Mouse (Mus musculus): ENCODE data around the gene Tph1. TPM values are rescaled to one million over a fixed set of nuclear protein-coding genes. Genes with fewer than 3 reads are reported as not detected.
A peak's percentile ranks its signal among the peaks of the same experiment; 100 is the strongest.
"Not testable (repeated sequence)": the region's sequence is repeated elsewhere in the genome, so short reads cannot be mapped to it uniquely, and the experiment has no call there.

The Tph1 gene
- polyA plus RNA-seq, 1 experiment, result not detected

GRCm38 (mm10) chr7:46652279-46652678 is 20.1 kb downstream of the Tph1 start:
- no peaks in the 10 kb centered on the region for H3K4me1 ChIP-seq (ENCODE audit: control insufficient read depth, insufficient read depth, low read length)
- TF ChIP-seq POLR2A (IDR thresholded peaks at IDR 0.05; ENCODE audit: low read depth, low read length) (no peak), CTCF (conservative IDR thresholded peaks at IDR 0.05; ENCODE audit: insufficient read depth, insufficient read length, low read depth, low read length) (no peak)

GRCm38 (mm10) chr7:46650231-46650630 is 22.1 kb downstream of the Tph1 start:
- H3K36me3 ChIP-seq (ENCODE audit: control insufficient read depth, insufficient read depth, low read length); H3K4me1 ChIP-seq (ENCODE audit: control insufficient read depth, insufficient read depth, low read length); H3K27me3 ChIP-seq (replicated peaks; ENCODE audit: control insufficient read depth, insufficient read depth, low read length); DNase-seq; H3K4me3 ChIP-seq (ENCODE audit: insufficient read depth, low read depth, low read length); H3K27ac ChIP-seq (ENCODE audit: insufficient read depth, low read depth, low read length): not testable (repeated sequence)
- 50% methylated on average over 5 of the region's 5 CpGs for WGBS

More at GRCm38 (mm10) chr7:46652279-46652678, 20.1 kb downstream of the Tph1 start:
- WGBS, result 56% methylated on average over 2 of the region's 2 CpGs
- Histone ChIP-seq H3K36me3 (ENCODE audit: control insufficient read depth, insufficient read depth, low read length) (no peaks in the 10 kb centered on the region), H3K27ac (ENCODE audit: insufficient read depth, low read depth, low read length) (no peak overlapping the region), H3K4me3 (ENCODE audit: insufficient read depth, low read depth, low read length) (no peak overlapping the region), H3K27me3 (replicated peaks; ENCODE audit: control insufficient read depth, insufficient read depth, low read length) (no peaks in the 10 kb centered on the region)
- no peak for DNase-seq

GRCm38 (mm10) chr7:46648431-46649140 is 23.8 kb downstream of the Tph1 start:
- H3K36me3 ChIP-seq (ENCODE audit: control insufficient read depth, insufficient read depth, low read length), result no peaks in the 10 kb centered on the region
- no peaks in the 10 kb centered on the region for H3K27me3 ChIP-seq (replicated peaks; ENCODE audit: control insufficient read depth, insufficient read depth, low read length)
- DNase-seq, result no peak
- H3K4me1 ChIP-seq (ENCODE audit: control insufficient read depth, insufficient read depth, low read length), result no peaks in the 10 kb centered on the region
- no peak overlapping the region for H3K4me3 ChIP-seq (ENCODE audit: insufficient read depth, low read depth, low read length)
- 72% methylated on average over 4 of the region's 4 CpGs for WGBS
- no peak for TF ChIP-seq POLR2A (IDR thresholded peaks at IDR 0.05; ENCODE audit: low read depth, low read length)
- no peak for TF ChIP-seq CTCF (conservative IDR thresholded peaks at IDR 0.05; ENCODE audit: insufficient read depth, insufficient read length, low read depth, low read length)
- no peak overlapping the region for H3K27ac ChIP-seq (ENCODE audit: insufficient read depth, low read depth, low read length)

DNA sequence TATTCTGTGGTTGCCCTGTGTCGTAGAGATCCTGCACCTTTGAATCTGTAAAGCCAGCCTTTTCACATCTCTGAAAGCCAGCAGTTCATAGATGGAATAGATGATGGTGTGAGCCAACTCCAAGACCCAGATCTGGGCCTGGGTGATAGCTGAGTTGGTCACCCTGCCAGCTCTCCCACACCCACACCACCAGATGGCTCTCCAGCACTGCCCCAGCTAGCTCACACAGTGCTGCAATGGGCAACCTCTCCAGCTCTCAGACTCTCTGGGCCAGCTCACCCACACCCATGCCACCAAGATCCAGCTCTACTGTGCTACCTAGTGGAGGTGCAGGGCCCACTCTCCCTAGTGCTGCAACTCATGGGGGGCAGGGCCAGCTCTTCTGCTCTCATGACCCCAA is 29.2 kb downstream of the Tph1 start:
- Histone ChIP-seq H3K36me3 (ENCODE audit: control insufficient read depth, insufficient read depth, low read length) (no peaks in the 10 kb centered on the region), H3K27ac (ENCODE audit: insufficient read depth, low read depth, low read length) (no peak overlapping the region), H3K4me1 (ENCODE audit: control insufficient read depth, insufficient read depth, low read length) (peaks cover 6% of the 10 kb centered on the region; the same call in 1 of the 2 replicates), H3K27me3 (replicated peaks; ENCODE audit: control insufficient read depth, insufficient read depth, low read length) (no peaks in the 10 kb centered on the region), H3K4me3 (ENCODE audit: insufficient read depth, low read depth, low read length) (no peak overlapping the region)
- TF ChIP-seq POLR2A (IDR thresholded peaks at IDR 0.05; ENCODE audit: low read depth, low read length) (no peak), CTCF (conservative IDR thresholded peaks at IDR 0.05; ENCODE audit: insufficient read depth, insufficient read length, low read depth, low read length) (peak; percentile 49; the same call in 1 of the 2 replicates)
- 78% methylated on average over 1 of the region's 1 CpGs for WGBS
- DNase-seq, result peak; percentile 22

- 12% methylated on average over 17 of the region's 17 CpGs for WGBS
- H3K36me3 ChIP-seq (ENCODE audit: control insufficient read depth, insufficient read depth, low read length), result no peaks in the 10 kb centered on the region
- peaks cover 6% of the 10 kb centered on the region; the same call in 1 of the 2 replicates for H3K4me1 ChIP-seq (ENCODE audit: control insufficient read depth, insufficient read depth, low read length)
- TF ChIP-seq CTCF (conservative IDR thresholded peaks at IDR 0.05; ENCODE audit: insufficient read depth, insufficient read length, low read depth, low read length) (no peak), POLR2A (IDR thresholded peaks at IDR 0.05; ENCODE audit: low read depth, low read length) (no peak)
- H3K27me3 ChIP-seq (replicated peaks; ENCODE audit: control insufficient read depth, insufficient read depth, low read length), result no peaks in the 10 kb centered on the region
- no peak for DNase-seq
- H3K4me3 ChIP-seq (ENCODE audit: insufficient read depth, low read depth, low read length), result peak overlapping the region; percentile 68
- H3K27ac ChIP-seq (ENCODE audit: insufficient read depth, low read depth, low read length), result no peak overlapping the region
Measured at GRCm38 (mm10) chr7:46640062-46640461, 32.3 kb downstream of the Tph1 start.

DNA sequence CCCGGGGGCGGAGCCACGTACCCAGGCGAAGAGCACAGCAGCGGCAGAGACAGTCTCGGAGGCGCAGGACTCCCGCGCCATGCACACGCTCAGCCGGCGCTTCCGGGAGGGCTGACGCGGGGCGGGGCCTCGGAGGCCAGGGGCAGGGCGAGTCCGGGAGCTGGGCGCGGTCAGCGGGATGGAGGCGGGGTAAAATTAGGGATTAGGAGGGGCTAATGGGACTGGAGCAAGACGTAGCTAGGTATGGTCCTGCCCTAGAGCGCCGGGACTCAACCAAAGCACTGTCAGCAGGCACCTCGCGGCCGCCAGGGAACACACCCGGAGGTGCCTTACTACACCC is 32.7 kb downstream of the Tph1 start, which contains the start of gene Sergef:
Sergef (minus strand) TSS at position 116 of the 340 bp plus-strand sequence.
- no peaks in the 10 kb centered on the region for H3K27me3 ChIP-seq (replicated peaks; ENCODE audit: control insufficient read depth, insufficient read depth, low read length)
- WGBS, result under 1% methylated on average over 30 of the region's 30 CpGs
- H3K4me3 ChIP-seq (ENCODE audit: insufficient read depth, low read depth, low read length), result peak within 1 kb of the TSS; percentile 68
- peaks cover 6% of the 10 kb centered on the region; the same call in 1 of the 2 replicates for H3K4me1 ChIP-seq (ENCODE audit: control insufficient read depth, insufficient read depth, low read length)
- no peaks in the 10 kb centered on the region for H3K36me3 ChIP-seq (ENCODE audit: control insufficient read depth, insufficient read depth, low read length)
- no peak within 1 kb of the TSS for H3K27ac ChIP-seq (ENCODE audit: insufficient read depth, low read depth, low read length)
- DNase-seq, result peak; percentile 94
- TF ChIP-seq CTCF (conservative IDR thresholded peaks at IDR 0.05; ENCODE audit: insufficient read depth, insufficient read length, low read depth, low read length) (no peak), POLR2A (IDR thresholded peaks at IDR 0.05; ENCODE audit: low read depth, low read length) (no peak)

DNA sequence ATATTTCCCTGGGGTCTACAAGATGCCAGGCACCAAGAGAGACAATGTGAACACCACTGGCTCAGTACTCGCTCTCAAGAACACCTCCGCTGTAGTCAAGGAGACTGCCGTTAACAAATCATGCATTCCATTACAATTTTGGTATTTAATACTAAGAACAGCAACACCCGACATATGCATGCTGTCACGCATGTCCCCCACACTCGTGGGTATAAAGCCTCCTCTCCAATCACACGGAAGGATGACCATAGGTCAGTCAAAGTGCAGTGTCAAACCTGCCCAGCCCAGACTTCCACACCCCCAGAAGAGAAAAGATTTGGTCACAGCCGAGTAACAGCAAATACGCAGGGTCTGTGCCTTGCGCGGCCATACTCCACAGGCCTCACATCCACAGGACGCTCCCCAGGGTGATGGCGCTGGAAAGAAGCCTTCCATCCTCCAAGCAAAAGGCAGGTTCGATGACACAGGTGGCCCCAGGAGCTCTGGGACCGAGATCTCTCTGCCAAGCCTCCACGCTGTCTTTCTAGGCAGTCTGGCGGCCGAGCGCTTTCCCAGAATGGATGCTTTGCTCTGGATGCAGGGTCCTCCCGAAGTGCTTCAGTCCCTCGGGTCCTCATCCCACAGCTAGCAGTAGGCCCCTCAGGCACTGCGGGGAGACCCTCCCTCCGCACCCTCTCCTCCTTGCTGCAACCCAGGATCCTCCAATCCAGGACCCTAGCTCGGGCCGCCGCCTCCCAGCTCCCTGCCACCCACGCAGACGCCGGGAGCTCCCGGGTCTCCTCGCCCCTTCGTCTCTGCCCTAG is 33.2 kb downstream of the Tph1 start:
- Histone ChIP-seq H3K4me1 (ENCODE audit: control insufficient read depth, insufficient read depth, low read length) (peaks cover 6% of the 10 kb centered on the region; the same call in 1 of the 2 replicates), H3K27me3 (replicated peaks; ENCODE audit: control insufficient read depth, insufficient read depth, low read length) (no peaks in the 10 kb centered on the region), H3K27ac (ENCODE audit: insufficient read depth, low read depth, low read length) (no peak overlapping the region), H3K36me3 (ENCODE audit: control insufficient read depth, insufficient read depth, low read length) (no peaks in the 10 kb centered on the region), H3K4me3 (ENCODE audit: insufficient read depth, low read depth, low read length) (peak overlapping the region; percentile 68)
- TF ChIP-seq POLR2A (IDR thresholded peaks at IDR 0.05; ENCODE audit: low read depth, low read length) (no peak), CTCF (conservative IDR thresholded peaks at IDR 0.05; ENCODE audit: insufficient read depth, insufficient read length, low read depth, low read length) (no peak)
- 10% methylated on average over 32 of the region's 32 CpGs for WGBS
- DNase-seq, result no peak

All from kidney, adult 2 months (tissue).